Mouse (Mus musculus) CD8-positive naive resting alpha-beta T cell, adult 57 days (primary cell): ENCODE data around the gene Emc4. TPM values are rescaled to one million over a fixed set of nuclear protein-coding genes. Genes with fewer than 3 reads are reported as not detected.

Source experiments
- total RNA-seq: library from RNA; stranded (reverse); gene quantifications from one replicate; pipeline ENCODE4 v1.2.4, GENCODE M21; 2023

Emc4 gene
- total RNA-seq = 33.7 TPM

GRCm38 (mm10) chr2:112367726-112368673 is at the start of gene Emc4:
Emc4 (minus strand) TSS chr2:112368027.

GRCm38 (mm10) chr2:112378973-112379898 is 11.4 kb upstream of the Emc4 start, which contains the start of gene Katnbl1:
Katnbl1 (plus strand) TSS chr2:112379211.

Other genes starting within 250 kb of the Emc4 start
- not detected for gene Olfr1316, start 233.1 kb downstream of the Emc4 start, total RNA-seq
- gene Olfr1317, start 227.7 kb downstream of the Emc4 start, total RNA-seq = not detected
- not detected for gene Olfr1318, start 213.8 kb downstream of the Emc4 start, total RNA-seq
- gene Lpcat4, start 128.6 kb downstream of the Emc4 start, total RNA-seq = 43.4 TPM
- gene Nutm1, start 108.7 kb downstream of the Emc4 start, total RNA-seq = not detected
- gene Nop10, start 106.1 kb downstream of the Emc4 start, total RNA-seq = 66.9 TPM
- 104 TPM for gene Slc12a6, start 102.2 kb downstream of the Emc4 start, total RNA-seq
- not detected for gene Gm21985, start 101.7 kb downstream of the Emc4 start, total RNA-seq
- gene Katnbl1, start 11.2 kb upstream of the Emc4 start, total RNA-seq = 10.7 TPM
- 13.0 TPM for gene Emc7, start 87.0 kb upstream of the Emc4 start, total RNA-seq
- not detected for gene Chrm5, start 112.7 kb upstream of the Emc4 start, total RNA-seq
- gene Aven, start 124.9 kb upstream of the Emc4 start, total RNA-seq = 63.3 TPM